ENCODE assay signal across 18 mouse cellular contexts in the genomic region with DNA sequence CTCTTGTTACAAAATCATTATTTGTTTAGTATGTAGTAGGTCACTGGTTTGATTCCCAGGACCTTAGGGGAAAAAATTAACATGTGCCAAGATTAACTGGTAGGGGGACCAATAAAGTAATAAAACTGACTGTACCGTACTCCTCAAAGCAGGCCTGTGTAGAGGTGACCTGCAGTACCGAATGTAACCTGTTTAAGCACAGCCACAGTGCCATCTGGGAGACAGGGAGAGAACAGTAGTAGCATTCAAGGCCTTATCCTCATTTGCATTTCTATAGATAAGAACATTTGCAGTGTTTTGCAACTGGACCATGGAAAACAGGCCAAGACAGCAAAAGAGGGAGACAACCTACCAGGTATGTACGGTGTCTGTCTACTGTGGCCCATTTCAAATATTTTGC. TPM values are rescaled to one million over a fixed set of nuclear protein-coding genes. Genes with fewer than 3 reads are reported as not detected.
DNase-seq lines count a peak whose midpoint lies in the region; ATAC-seq and TF ChIP-seq lines count a peak whose summit lies in the region.
"Had no signal": no experiment of that assay in that cellular context is flagged by ENCODE, and none has a peak within 500 bp of the region (broad histone marks: within the 10 kb centered on the region; RNA-seq: fewer than 3 reads in every experiment).

No protein-coding gene starts in this region.

- H3K27me3 ChIP-seq in E14TG2a.4 (ENCODE audit: insufficient read depth, low read length): peaks cover 4% of the 10 kb centered on the region; the same call in 1 of the 2 replicates
- no peaks in the 10 kb centered on the region for H3K27me3 ChIP-seq in intestine, embryonic 16.5 days (replicated peaks; ENCODE audit: control insufficient read depth, insufficient read depth, low read length)
- H3K27me3 ChIP-seq: limb, embryonic 13.5 days had no signal

- peak; percentile 8 for DNase-seq in CD4-positive, CD25-positive, alpha-beta regulatory T cell, adult 2 months (ENCODE audit: low read depth, low spot score)
- no peak for DNase-seq in layer of hippocampus, adult 2 months (ENCODE audit: low spot score in 2 of 2)
- DNase-seq in layer of hippocampus, adult 18-20 months (ENCODE audit: low spot score in 2 of 2): no peak
- no peak for DNase-seq in testis, postnatal 10 days (ENCODE audit: low spot score)
- DNase-seq in urinary bladder, postnatal 36 days (ENCODE audit: low spot score in 2 of 2): no peak
- DNase-seq: adrenal gland, adult 2 months; cerebellum, adult 11-12 months; gastrocnemius, postnatal 36 days; layer of hippocampus, adult 9-11 months; lung, adult 2 months; right cerebral cortex, postnatal 25 days; thymus, adult 18-20 months had no signal

- no peaks in the 10 kb centered on the region for H3K36me3 ChIP-seq in E14TG2a.4 (ENCODE audit: insufficient read depth, low read length)
- H3K36me3 ChIP-seq in intestine, embryonic 16.5 days (ENCODE audit: control insufficient read depth, insufficient read depth, low read length): no peaks in the 10 kb centered on the region
- H3K36me3 ChIP-seq: heart, embryonic 10.5 days; limb, embryonic 13.5 days had no signal

- H3K4me1 ChIP-seq in E14TG2a.4 (replicated peaks; ENCODE audit: low read depth, low read length): peaks cover 17% of the 10 kb centered on the region
- H3K4me1 ChIP-seq in intestine, embryonic 16.5 days (ENCODE audit: control insufficient read depth, insufficient read depth, low read length): no peaks in the 10 kb centered on the region
- H3K4me1 ChIP-seq: heart, embryonic 10.5 days; limb, embryonic 13.5 days had no signal

- ATAC-seq in CD4-positive, CD25-positive, alpha-beta regulatory T cell, adult 4 months: no peak
- ATAC-seq in intestine, embryonic 16.5 days: peak; percentile 65; the same call in 1 of the 2 replicates

- WGBS in intestine, embryonic 16.5 days: 62% methylated on average over 3 of the region's 3 CpGs

- H3K4me2 ChIP-seq in intestine, embryonic 16.5 days (ENCODE audit: low read depth, low read length): no peak overlapping the region
- H3K4me2 ChIP-seq: limb, embryonic 13.5 days had no signal

- TF ChIP-seq CTCF in layer of hippocampus, adult 2 months (conservative IDR thresholded peaks at IDR 0.05): peak; percentile 26
- 0 out of 2 replicates have a peak, but pooled peaks have one; percentile 12 for TF ChIP-seq CTCF in E14TG2a.4 (conservative IDR thresholded peaks at IDR 0.05; ENCODE audit: low read length)

- no peak overlapping the region for H3K9ac ChIP-seq in intestine, embryonic 16.5 days (ENCODE audit: low read depth, low read length)
- H3K9ac ChIP-seq: limb, embryonic 13.5 days had no signal

- no peak overlapping the region for H3K27ac ChIP-seq in layer of hippocampus, adult 2 months
- H3K27ac ChIP-seq in intestine, embryonic 16.5 days (ENCODE audit: low read length): no peak overlapping the region
- H3K27ac ChIP-seq: heart, embryonic 10.5 days; kidney, postnatal 0 days; limb, embryonic 13.5 days had no signal

- H3K9me3 ChIP-seq in E14TG2a.4 (ENCODE audit: low read length): peaks cover 4% of the 10 kb centered on the region; the same call in 1 of the 2 replicates
- no peaks in the 10 kb centered on the region for H3K9me3 ChIP-seq in intestine, embryonic 16.5 days (ENCODE audit: control insufficient read depth, low read length)
- H3K9me3 ChIP-seq: heart, embryonic 10.5 days had no signal

- H3K4me3 ChIP-seq in layer of hippocampus, adult 2 months: no peak overlapping the region
- no peak overlapping the region for H3K4me3 ChIP-seq in E14TG2a.4 (replicated peaks; ENCODE audit: low read length)
- no peak overlapping the region for H3K4me3 ChIP-seq in intestine, embryonic 16.5 days (ENCODE audit: low read length)
- H3K4me3 ChIP-seq: heart, embryonic 10.5 days; limb, embryonic 13.5 days had no signal

RNA-seq across cellular contexts. Expression of gene Ptgr2, which starts 7.2 kb away (rescaled TPM):
- 10 to 100 TPM; 50.3 to 52.9 TPM for polyA plus RNA-seq in CD4-positive, CD25-positive, alpha-beta regulatory T cell, adult 4 months (2017; shearing (Covaris generic))
- 10 to 100 TPM; 39.0 to 42.7 TPM for total RNA-seq in layer of hippocampus, adult 2 months (2021)
- total RNA-seq in layer of hippocampus, adult 18-20 months (2021): 10 to 100 TPM; 38.7 to 41.7 TPM
- polyA plus RNA-seq in intestine, embryonic 16.5 days (2015; fragmentation: Nextera tagmentation; extraction: Ambion mirVana): 58.1 and 60.2 TPM in 2 replicates

RNA-seq across cellular contexts. Expression of gene Zfp410, which starts 38.8 kb away (rescaled TPM):
- polyA plus RNA-seq in CD4-positive, CD25-positive, alpha-beta regulatory T cell, adult 4 months (2017; shearing (Covaris generic)): 10 to 100 TPM; 44.8 to 69.0 TPM
- total RNA-seq in layer of hippocampus, adult 2 months (2021): 10 to 100 TPM; 39.3 to 41.0 TPM
- total RNA-seq in layer of hippocampus, adult 18-20 months (2021): 10 to 100 TPM; 34.2 to 37.1 TPM
- polyA plus RNA-seq in intestine, embryonic 16.5 days (2015; fragmentation: Nextera tagmentation; extraction: Ambion mirVana): 54.8 and 61.5 TPM in 2 replicates

RNA-seq across cellular contexts. Expression of gene Elmsan1, which starts 59.2 kb away (rescaled TPM):
- polyA plus RNA-seq in CD4-positive, CD25-positive, alpha-beta regulatory T cell, adult 4 months (2017; shearing (Covaris generic)): 1 to 10 TPM; 7.3 to 8.2 TPM
- 10 to 100 TPM; 24.6 to 27.2 TPM for total RNA-seq in layer of hippocampus, adult 2 months (2021)
- total RNA-seq in layer of hippocampus, adult 18-20 months (2021): 10 to 100 TPM; 26.9 to 31.3 TPM
- 6.3 and 6.7 TPM in 2 replicates for polyA plus RNA-seq in intestine, embryonic 16.5 days (2015; fragmentation: Nextera tagmentation; extraction: Ambion mirVana)
